Mouse (Mus musculus) megakaryocyte, embryonic 14.5 days (primary cell): ENCODE results near the gene Etl4.

ENCODE experiments used
- FLI1 ChIP-seq: IDR thresholded peaks from 2 replicates; pipeline ENCODE4 v1.6.1; 2012; ENCODE audit warnings: low read length, inconsistent platforms, mixed read lengths
- GATA1 ChIP-seq: IDR thresholded peaks from 3 replicates; pipeline ENCODE4 v1.6.1; 2012; ENCODE audit warnings: mixed read lengths, low read length, inconsistent platforms, borderline replicate concordance

- TF ChIP-seq FLI1 (no peak), GATA1 (no peak)
Measured at GRCm38 (mm10) chr2:20669367-20669766, 759.8 kb downstream of the Etl4 start.
